Mouse (Mus musculus) thymus, adult 2 months (tissue): ENCODE measurements around the gene Bcorl1. TPM values are rescaled to one million over a fixed set of nuclear protein-coding genes. Genes with fewer than 3 reads are reported as not detected.
"Not testable (repeated sequence)": the region's sequence is repeated elsewhere in the genome, so short reads cannot be mapped to it uniquely, and the experiment has no call there.

Experiments
- DNase-seq: peaks from one replicate; pipeline ENCODE4 v3.0.0; 2021
- H3K27ac ChIP-seq: fragments of 200-500 bp; 2 replicates; pipeline ENCODE4 v1.5.1; 2012; ENCODE audit warnings: low read length, control low read depth; ENCODE audit not compliant: control insufficient read depth, insufficient read depth
- H3K27me3 ChIP-seq: fragments of 200-500 bp; 2 replicates; pipeline ENCODE4 v1.6.1; 2012; ENCODE audit warnings: mild to moderate bottlenecking, low read length, moderate library complexity, mixed read lengths; ENCODE audit not compliant: control insufficient read depth, insufficient read depth
- H3K36me3 ChIP-seq: fragments of 200-500 bp; 2 replicates; pipeline ENCODE4 v1.6.1; 2012; ENCODE audit warnings: mild to moderate bottlenecking, low read length, moderate library complexity; ENCODE audit not compliant: control insufficient read depth, insufficient read depth
- H3K4me1 ChIP-seq: fragments of 200-500 bp; replicated peaks from 2 replicates; pipeline ENCODE4 v1.6.1; 2012; ENCODE audit warnings: low read length; ENCODE audit not compliant: control insufficient read depth, insufficient read depth
- H3K4me3 ChIP-seq: fragments of 200-500 bp; 2 replicates; pipeline ENCODE4 v1.5.1; 2012; ENCODE audit warnings: mild to moderate bottlenecking, low read length, control low read depth, moderate library complexity; ENCODE audit not compliant: control insufficient read depth, insufficient read depth
- CTCF ChIP-seq: fragments of 200-500 bp; IDR thresholded peaks from 2 replicates; pipeline ENCODE4 v1.5.1; 2012; ENCODE audit warnings: mild to moderate bottlenecking, control low read depth, low read length, moderate library complexity, borderline replicate concordance; ENCODE audit not compliant: control insufficient read depth, poor library complexity, insufficient read depth; ENCODE audit errors: extremely low read depth
- POLR2A ChIP-seq: fragments of 200-500 bp; IDR thresholded peaks from 2 replicates; pipeline ENCODE4 v1.6.1; 2012; ENCODE audit warnings: mild to moderate bottlenecking, low read length, control low read depth, moderate library complexity; ENCODE audit not compliant: control insufficient read depth, poor library complexity, insufficient read depth; ENCODE audit errors: extremely low read depth
- WGBS: fragments of 180-500 bp; shearing (Covaris S2); methylation state at CpG from one replicate; pipeline ENCODE4 v1.1.7; 2018; 5-methylcytosine and 5-hydroxymethylcytosine counted together
- polyA plus RNA-seq: library from polyadenylated mRNA; depleted of rRNA; stranded (reverse); fragments of >200 nt; gene quantifications from 2 replicates; pipeline ENCODE4 v1.2.3, GENCODE M21; 2012

Gene Bcorl1
- polyA plus RNA-seq, 1 experiment = 7.8 TPM

DNA sequence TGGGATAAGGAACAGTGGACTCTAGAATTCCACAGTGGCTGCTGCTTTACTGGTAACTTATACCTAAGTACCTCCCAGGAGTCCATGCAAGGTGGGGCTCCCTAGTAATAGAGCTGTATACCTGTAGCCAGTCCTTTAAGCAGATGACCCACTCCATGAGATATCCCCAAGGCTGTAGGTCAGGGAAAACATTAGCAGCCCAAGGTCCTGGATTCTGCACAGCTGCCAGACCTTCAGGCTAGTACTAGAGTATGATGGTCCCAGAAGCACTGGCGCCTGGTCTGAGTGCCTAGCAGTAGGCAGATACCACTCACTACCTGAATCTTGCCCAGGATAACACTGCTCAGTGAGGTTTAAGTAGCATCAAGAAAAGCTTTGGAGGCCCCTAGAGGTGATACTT lies 93.1 kb downstream of the Bcorl1 start:
- Histone ChIP-seq H3K36me3 (no peaks in the 10 kb centered on the region), H3K4me3 (no peak overlapping the region), H3K27me3 (no peaks in the 10 kb centered on the region), H3K27ac (peak overlapping the region; percentile 72), H3K4me1 (peaks cover 62% of the 10 kb centered on the region)
- DNase-seq = no peak
- TF ChIP-seq CTCF (no peak), POLR2A (no peak)
- 100% methylated on average over 1 of the region's 1 CpGs for WGBS

DNA sequence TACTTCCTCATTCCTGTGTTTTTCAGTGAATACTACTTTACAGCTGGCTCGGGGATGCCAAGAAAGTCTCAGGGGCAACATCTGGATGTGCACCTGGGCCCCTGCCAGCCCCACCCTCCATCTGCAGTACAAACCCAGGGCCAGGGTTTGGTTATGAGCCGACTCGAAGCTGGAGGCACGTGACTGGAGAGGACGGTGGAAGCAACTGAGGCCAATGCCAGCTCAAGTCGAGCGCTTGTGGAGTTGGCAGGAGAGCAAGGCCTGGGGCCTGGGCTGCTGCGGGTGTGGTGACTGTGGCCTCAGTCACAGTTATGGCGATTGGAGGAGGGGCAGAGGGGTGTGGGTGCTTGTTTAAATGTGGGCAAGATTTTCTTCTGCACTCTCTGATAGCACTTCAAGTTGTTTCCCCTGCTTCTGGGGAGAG lies 94.3 kb downstream of the Bcorl1 start:
- 3% methylated on average over 9 of the region's 9 CpGs for WGBS
- no peaks in the 10 kb centered on the region for H3K27me3 ChIP-seq
- TF ChIP-seq POLR2A (no peak), CTCF (no peak)
- H3K4me3 ChIP-seq = no peak overlapping the region
- peaks cover 63% of the 10 kb centered on the region for H3K4me1 ChIP-seq
- DNase-seq = peak; percentile 57
- peak overlapping the region; percentile 89 for H3K27ac ChIP-seq
- no peaks in the 10 kb centered on the region for H3K36me3 ChIP-seq

DNA sequence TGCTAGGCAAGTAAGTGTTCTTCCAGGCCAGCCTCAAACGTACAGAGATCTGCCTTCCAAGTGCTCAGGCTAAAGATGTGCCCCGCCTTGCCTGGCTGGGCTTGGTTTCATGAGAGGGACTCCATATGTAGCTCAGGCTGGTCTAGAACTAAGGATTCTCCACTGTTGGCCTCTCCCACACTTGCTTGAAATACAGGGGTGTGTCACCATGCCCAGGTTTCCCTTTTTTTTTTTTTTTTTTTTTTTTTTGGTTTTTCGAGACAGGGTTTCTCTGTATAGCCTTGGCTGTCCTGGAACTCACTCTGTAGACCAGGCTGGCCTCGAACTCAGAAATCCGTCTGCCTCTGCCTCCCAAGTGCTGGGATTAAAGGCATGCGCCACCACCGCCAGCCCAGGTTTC lies 94.9 kb downstream of the Bcorl1 start:
- Histone ChIP-seq H3K27ac (peak overlapping the region; percentile 89), H3K4me1 (peaks cover 59% of the 10 kb centered on the region)
- DNase-seq, H3K36me3 ChIP-seq, H3K4me3 ChIP-seq, H3K27me3 ChIP-seq: not testable (repeated sequence)
- 64% methylated on average over 6 of the region's 7 CpGs for WGBS

DNA sequence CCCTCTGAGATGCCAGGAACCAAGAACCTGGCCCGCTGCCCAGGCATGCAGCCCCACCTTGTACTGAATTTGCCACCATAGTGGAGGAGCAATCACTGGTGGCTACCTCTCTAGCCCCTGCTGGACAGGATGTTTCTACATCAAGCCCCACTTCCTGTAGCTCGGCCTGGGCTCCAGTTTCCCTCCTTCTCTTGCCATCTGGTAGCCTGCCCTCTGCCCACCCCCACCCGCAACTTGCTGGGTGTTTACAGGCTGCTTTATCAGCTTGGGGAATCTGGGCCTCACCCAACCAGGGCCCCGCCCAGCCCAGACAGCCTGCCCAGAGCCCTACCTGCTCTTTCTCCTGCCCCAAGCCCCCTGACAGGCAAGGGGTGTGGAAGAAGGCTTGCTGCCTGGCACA lies 97.9 kb downstream of the Bcorl1 start:
- peak; percentile 22 for DNase-seq
- Histone ChIP-seq H3K27me3 (no peaks in the 10 kb centered on the region), H3K27ac (peak overlapping the region; percentile 37; the same call in 1 of the 2 replicates), H3K4me3 (no peak overlapping the region), H3K4me1 (peaks cover 50% of the 10 kb centered on the region), H3K36me3 (no peaks in the 10 kb centered on the region)
- 32% methylated on average over 4 of the region's 4 CpGs for WGBS
- TF ChIP-seq POLR2A (no peak), CTCF (no peak)

DNA sequence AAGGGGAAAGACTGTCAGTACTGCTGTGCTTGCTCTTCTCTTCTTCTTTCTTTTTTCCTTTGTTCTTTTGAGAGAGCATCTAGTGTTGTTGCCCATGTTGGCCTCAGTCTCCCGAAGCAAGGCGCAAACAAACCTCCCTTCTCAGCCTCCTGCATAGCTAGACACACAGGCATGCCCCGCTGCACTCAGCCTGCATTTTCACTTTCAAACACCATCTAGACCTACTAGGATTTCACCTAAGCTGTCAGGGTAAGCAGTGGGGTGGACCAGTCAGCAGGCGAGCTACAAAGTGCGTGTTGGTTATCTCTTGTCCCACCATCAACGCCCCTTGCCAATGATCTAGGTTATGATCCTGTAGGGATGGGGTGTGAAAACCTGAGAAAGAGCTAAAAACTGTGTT lies 100.4 kb downstream of the Bcorl1 start:
- no peak for TF ChIP-seq CTCF
- no peak for TF ChIP-seq POLR2A
- DNase-seq = no peak
- no peaks in the 10 kb centered on the region for H3K27me3 ChIP-seq
- peaks cover 33% of the 10 kb centered on the region for H3K4me1 ChIP-seq
- no peak overlapping the region for H3K4me3 ChIP-seq
- 75% methylated on average over 6 of the region's 6 CpGs for WGBS
- H3K36me3 ChIP-seq = no peaks in the 10 kb centered on the region
- no peak overlapping the region for H3K27ac ChIP-seq

DNA sequence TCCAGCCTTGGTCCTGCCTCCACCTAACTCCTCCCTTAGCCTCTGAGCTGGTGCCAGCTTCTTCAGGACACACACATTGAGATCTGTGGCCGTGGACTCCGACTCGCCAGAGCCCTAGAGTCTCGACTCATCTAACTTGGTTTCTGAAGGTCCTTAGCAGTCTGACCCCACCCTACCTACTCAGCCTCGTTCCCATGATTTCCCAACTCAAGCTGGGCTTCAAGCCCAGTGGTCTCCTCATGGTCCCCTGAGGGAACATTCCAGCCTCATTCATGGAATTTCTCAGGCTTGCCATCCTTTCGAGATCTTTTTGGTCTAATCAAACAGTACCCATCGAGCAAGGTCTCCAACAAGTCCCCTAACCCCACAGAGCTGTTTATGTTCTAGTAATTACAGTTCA lies 100.8 kb downstream of the Bcorl1 start:
- WGBS = 72% methylated on average over 7 of the region's 7 CpGs
- DNase-seq = no peak
- no peak for TF ChIP-seq POLR2A
- TF ChIP-seq CTCF = no peak
- H3K27ac ChIP-seq = no peak overlapping the region
- H3K4me3 ChIP-seq = no peak overlapping the region
- H3K36me3 ChIP-seq = no peaks in the 10 kb centered on the region
- no peaks in the 10 kb centered on the region for H3K27me3 ChIP-seq
- peaks cover 30% of the 10 kb centered on the region for H3K4me1 ChIP-seq

DNA sequence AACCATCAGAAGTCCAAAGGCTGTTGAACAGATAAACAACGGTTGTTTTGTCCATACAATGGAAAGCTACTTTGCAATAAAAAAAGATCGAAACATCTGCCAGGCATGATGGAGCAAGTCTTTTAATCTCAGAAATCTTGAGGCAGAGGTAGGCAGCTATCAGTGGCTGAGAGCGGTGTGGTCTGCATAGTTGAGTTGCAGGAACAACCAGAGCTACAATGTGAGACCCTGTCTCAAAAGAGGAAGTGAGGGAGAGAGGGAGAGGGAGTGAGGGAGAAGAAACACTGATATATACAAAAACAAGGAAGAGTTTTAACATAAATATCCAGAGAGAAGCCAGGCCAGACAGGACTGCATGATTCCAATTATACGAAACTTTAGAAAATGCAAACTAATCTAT lies 103.5 kb downstream of the Bcorl1 start:
- Histone ChIP-seq H3K4me3 (no peak overlapping the region), H3K4me1 (peaks cover 30% of the 10 kb centered on the region), H3K27ac (no peak overlapping the region), H3K27me3 (no peaks in the 10 kb centered on the region), H3K36me3 (no peaks in the 10 kb centered on the region)
- WGBS = 32% methylated on average over 4 of the region's 4 CpGs
- DNase-seq = no peak
- no peak for TF ChIP-seq POLR2A

DNA sequence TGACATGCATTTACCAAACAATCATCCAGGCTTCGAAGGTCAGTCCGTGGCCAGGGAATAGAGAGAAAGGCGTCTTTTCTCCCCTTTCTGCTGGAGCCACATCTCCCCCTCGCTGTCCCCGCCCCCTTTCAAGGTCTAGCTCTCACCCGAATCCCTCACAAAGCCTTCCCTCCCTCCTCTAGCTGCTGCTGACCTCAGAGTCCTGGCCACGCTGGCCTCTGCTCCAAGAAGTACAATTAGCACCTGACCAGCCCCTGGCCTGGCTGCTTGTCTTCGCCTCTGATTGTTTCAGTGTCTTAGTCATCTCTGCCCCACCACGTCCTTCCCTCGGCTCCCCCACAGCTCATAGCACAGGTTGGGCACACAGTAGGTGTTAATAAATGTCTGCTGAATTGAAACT lies 108.5 kb downstream of the Bcorl1 start:
- WGBS = 84% methylated on average over 10 of the region's 10 CpGs
- no peak overlapping the region for H3K27ac ChIP-seq
- no peak for DNase-seq
- no peak for TF ChIP-seq CTCF
- peaks cover 39% of the 10 kb centered on the region for H3K4me1 ChIP-seq
- H3K36me3 ChIP-seq = no peaks in the 10 kb centered on the region
- H3K4me3 ChIP-seq = no peak overlapping the region
- no peaks in the 10 kb centered on the region for H3K27me3 ChIP-seq
